Mouse (Mus musculus) mouse trophoblast stem cell (cell line): Measurements from ENCODE around the gene Gm20388.

Experiments used
- in situ Hi-C, 2 experiments: fragments of 300-500 bp; cut with MseI, MboI; formaldehyde crosslinking; loops; 2 replicates in 1 of 2; 3 replicates in 1 of 2; pipeline ENCODE4 v1.15.1; 2025

The Gm20388 gene

GRCm38 (mm10) chr8:124292965-124293364 lies 4382.3 kb downstream of the Gm20388 start:
- in situ Hi-C loops = no loop called here

- in situ Hi-C loops = no loop called here
Measured at GRCm38 (mm10) chr8:124294425-124294824, 4383.8 kb downstream of the Gm20388 start.

- in situ Hi-C loops = no loop called here
Measured at GRCm38 (mm10) chr8:124294900-124295299, 4384.3 kb downstream of the Gm20388 start.

GRCm38 (mm10) chr8:124295357-124295756 lies 4384.7 kb downstream of the Gm20388 start:
- in situ Hi-C loops = no loop called here

GRCm38 (mm10) chr8:124301512-124301911 lies 4390.9 kb downstream of the Gm20388 start:
- in situ Hi-C loops = no loop called here

- in situ Hi-C loops = no loop called here
Measured at GRCm38 (mm10) chr8:124301935-124302555, 4391.4 kb downstream of the Gm20388 start.

- in situ Hi-C loops = no loop called here
Measured at GRCm38 (mm10) chr8:124303211-124303902, 4392.7 kb downstream of the Gm20388 start.

- in situ Hi-C loops = no loop called here
Measured at GRCm38 (mm10) chr8:124304141-124304540, 4393.5 kb downstream of the Gm20388 start.

GRCm38 (mm10) chr8:124306574-124306973 lies 4395.9 kb downstream of the Gm20388 start:
- in situ Hi-C loops = no loop called here

GRCm38 (mm10) chr8:124307700-124308099 lies 4397.1 kb downstream of the Gm20388 start:
- in situ Hi-C loops = no loop called here

- in situ Hi-C loops = no loop called here
Measured at GRCm38 (mm10) chr8:124310509-124310908, 4399.9 kb downstream of the Gm20388 start.

- in situ Hi-C loops = no loop called here
Measured at GRCm38 (mm10) chr8:124311111-124311510, 4400.5 kb downstream of the Gm20388 start.

GRCm38 (mm10) chr8:124311723-124312122 lies 4401.1 kb downstream of the Gm20388 start:
- in situ Hi-C loops = no loop called here

- in situ Hi-C loops = no loop called here
Measured at GRCm38 (mm10) chr8:124312228-124312627, 4401.6 kb downstream of the Gm20388 start.

- in situ Hi-C loops = no loop called here
Measured at GRCm38 (mm10) chr8:124314803-124315202, 4404.2 kb downstream of the Gm20388 start.

GRCm38 (mm10) chr8:124316466-124317136 lies 4406.0 kb downstream of the Gm20388 start:
- in situ Hi-C loops = no loop called here

- in situ Hi-C loops = no loop called here
Measured at GRCm38 (mm10) chr8:124317191-124317682, 4406.6 kb downstream of the Gm20388 start.

- in situ Hi-C loops = no loop called here
Measured at GRCm38 (mm10) chr8:124317821-124318220, 4407.2 kb downstream of the Gm20388 start.

GRCm38 (mm10) chr8:124318612-124319315 lies 4408.1 kb downstream of the Gm20388 start:
- in situ Hi-C loops = no loop called here

GRCm38 (mm10) chr8:124319316-124319652 lies 4408.6 kb downstream of the Gm20388 start:
- in situ Hi-C loops = no loop called here

GRCm38 (mm10) chr8:124321227-124321840 lies 4410.7 kb downstream of the Gm20388 start:
- in situ Hi-C loops = no loop called here

- in situ Hi-C loops = no loop called here
Measured at GRCm38 (mm10) chr8:124323356-124323755, 4412.7 kb downstream of the Gm20388 start.
